Mouse (Mus musculus) thymus, postnatal 14 days (tissue): ENCODE results near the gene Ptprd.

ENCODE experiments used
- DNase-seq: peaks from one replicate; pipeline ENCODE4 v3.0.0; 2021

Ptprd gene

DNA sequence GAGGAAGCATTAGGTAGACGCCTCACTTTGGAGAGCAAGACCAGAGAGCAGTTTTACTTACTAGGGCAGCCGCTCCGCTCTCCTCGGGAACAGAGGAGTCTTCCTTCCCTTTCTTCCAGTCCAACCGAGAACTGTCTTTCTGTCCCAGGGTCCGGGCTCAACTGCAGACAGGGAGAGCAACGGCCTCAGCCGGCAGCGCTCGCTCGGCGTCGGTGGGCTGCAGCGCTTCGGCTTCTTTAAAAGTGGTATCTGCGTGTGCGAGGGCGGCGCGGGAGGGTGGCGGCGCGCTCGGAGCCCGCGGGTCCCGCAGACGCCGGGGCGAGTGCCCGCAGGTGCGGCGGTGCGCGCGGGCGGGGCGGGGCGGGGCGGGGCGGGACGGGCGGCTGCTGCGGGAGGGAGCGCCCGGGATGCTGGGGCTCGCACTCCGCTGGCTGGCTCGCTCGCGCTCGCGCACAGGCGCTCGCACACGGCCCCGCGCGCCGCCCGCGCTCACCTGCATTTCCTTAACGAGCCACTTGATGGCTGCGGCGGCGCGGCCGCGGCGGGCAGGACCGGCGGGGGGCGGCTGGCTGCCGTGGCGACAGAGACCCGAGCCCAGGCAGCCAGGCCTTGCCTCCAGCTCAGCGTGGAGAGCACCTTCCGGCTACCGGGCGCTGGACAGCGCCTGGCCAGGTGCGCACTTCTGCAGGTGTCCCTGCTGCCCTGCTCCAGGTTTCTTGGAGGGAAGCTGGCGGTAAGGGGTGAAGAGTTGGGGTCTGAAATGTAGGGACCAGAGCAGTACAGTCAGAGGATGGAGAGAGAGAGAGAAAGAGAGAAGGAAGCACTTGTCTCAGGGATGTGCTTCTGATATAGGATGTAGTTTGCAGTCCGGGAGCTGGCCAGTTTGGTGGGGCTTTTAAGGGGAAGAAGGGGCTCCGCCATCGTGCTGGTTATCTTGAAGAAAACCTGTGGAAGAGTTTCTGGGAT lies at the start of gene Ptprd:
Gene Ptprd, minus strand, starts transcription at position 433 of the 966 bp plus-strand sequence.
- no peak for DNase-seq

DNA sequence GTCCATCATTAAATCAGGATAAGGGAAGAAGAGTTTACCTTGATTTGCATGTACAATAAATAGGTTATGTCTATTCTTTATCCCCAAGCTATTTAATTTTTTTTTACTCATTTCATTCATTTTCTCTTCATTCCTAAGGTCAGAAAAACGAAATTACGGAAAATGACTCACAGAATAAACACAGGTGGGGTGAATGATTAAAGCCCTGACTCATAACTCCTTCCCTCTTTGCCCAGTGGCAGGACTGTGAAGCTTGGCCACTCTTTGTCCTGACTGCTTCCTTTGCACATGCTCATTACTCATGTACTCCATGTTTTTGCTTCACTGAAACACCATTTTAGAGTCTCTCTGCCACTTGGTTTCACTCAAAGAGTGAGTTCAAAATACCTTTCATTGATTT lies 24.1 kb upstream of the Ptprd start:
- no peak for DNase-seq

DNA sequence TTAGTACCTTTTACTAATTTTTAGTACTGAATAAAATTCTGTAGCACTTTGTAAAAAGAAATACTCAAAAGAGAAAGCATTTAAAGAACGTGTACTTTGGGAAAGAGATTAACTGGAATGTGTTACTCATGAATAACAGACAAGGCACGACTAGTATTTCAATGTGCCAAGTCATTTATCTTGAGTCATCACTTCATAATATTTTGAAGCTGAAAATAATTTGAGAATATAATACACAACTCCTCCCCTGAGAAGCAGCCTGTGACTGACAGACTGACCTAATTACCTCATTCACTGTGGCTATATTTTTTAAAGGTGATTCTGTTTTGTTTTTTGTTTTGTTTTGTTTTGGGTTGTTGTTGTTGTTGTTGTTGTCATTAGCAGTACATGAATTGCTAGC lies 23.6 kb upstream of the Ptprd start:
- DNase-seq, result no peak

DNA sequence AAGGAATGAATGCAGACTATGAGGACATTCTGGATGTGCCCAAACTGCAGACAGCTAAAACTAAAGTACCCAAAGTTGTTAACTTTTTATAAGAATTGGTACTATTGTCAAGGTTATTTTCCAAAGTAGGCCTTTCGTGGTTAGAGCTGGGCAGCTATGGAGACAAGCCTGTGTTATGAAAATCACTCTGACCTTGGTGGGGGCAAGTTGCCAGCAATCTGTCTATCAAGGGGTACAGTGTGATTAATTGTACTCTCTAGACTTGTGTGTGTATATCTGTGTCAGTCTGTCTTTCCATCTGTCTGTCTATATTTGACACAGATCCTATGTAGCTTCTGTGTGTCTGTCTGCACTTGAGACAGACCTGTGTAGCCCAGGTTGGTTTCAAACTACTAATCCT lies 22.9 kb upstream of the Ptprd start:
- DNase-seq, result no peak

DNA sequence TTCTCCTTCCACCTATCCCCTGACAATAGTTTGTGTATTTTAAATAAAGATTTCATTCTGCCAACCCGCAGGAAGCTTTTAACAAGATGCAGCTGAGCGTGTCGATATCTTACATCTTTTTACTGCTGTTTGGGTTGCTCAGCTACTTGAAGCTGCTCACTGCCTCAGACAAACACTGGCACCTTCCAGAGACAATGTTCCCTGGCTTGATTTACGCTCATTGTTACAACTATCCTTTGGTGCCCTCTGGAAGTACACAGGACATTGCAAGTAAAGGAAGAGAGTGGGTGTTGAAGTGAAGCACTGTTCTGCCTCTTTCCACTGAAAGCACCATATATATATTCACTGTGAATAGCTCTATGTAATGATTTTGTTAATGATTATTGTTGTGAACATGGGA lies 2.2 kb upstream of the Ptprd start:
- DNase-seq, result no peak

DNA sequence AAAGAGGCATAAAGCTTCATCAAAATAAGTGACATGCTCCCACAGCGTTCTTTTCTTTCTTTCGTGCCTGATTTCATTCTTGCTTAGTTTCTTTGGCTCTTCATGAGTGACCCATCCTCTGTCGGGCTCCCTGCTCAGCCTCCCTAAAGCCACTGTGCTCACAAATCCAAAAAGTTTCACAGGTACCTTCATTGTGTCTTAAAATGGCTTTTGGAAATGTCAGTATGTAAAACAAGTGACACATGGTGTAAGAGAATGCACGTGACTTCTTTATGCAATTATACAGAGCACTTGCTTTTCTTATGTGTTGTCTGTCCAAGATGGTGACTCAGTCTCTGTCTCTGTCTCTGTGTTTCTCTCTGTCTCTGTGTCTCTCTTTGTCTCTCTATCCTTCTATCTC lies 1.2 kb upstream of the Ptprd start:
- DNase-seq, result no peak

DNA sequence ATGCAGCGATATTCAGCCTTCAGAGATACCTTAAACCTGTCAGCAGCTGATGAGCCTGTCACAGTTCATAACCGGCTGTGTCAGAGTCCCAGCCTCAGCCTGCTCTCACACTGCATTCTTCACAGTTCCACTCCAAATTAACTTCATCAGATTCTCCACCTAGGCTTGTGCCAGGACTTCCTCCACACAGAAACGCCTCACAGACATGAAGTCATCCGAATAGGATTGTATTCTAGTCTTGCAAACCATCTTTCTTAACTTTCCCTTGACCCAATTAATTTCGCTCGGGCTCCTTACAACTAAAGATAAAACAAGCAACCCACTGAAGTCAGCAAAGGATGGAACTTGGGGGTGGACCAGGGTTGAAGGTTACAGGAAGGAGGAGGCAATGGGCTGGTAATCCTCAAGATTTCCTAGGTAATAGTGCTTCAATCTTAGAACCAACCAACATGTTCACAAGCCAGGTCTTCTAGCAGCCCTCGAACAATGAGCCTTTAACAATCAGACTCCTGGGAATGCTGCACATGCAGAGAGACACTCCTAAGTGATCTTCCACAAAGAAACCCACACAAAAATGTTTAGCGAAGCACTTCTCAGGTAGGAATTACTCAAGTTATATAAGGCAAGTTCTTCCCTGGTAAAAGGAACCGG lies 758 bp downstream of the Ptprd start:
- no peak for DNase-seq

DNA sequence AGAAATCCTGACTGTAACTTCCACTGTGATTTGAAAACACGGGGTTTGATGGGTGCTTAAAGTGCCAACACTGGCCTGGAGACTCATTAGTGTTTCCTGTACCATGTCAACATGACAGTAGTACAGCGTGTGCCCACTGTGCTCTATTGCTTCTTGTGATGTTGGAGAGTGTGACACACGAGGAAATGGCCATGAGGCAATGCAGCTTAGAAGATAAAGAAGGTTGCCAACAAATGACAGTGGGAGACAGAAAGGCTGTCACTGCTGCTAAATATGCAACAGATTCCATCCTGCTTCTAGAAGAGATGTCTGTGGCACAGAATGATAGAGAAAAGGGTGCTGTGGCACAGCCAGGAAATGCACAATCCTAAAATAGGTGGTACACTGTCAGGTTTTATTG lies 6.7 kb downstream of the Ptprd start:
- no peak for DNase-seq

DNA sequence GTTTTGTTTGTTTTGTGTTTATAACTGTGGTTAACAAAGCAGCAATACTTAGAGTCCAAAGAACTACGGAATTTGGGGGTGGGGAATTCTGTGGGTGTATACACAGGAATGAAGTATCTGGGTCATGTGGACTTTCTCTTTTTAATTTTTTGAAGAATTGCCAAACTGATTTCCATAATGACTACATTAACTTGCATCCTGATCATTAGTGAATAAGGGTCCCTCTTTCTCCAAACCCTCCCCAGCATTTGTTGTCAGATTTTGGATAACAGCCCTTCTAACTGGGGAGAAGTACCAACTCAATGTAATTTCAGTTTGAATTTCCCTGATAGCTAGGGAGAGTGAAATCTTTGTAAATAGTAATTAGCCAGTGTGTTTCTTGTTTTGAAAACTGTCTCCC lies 43.3 kb downstream of the Ptprd start:
- DNase-seq, result no peak

DNA sequence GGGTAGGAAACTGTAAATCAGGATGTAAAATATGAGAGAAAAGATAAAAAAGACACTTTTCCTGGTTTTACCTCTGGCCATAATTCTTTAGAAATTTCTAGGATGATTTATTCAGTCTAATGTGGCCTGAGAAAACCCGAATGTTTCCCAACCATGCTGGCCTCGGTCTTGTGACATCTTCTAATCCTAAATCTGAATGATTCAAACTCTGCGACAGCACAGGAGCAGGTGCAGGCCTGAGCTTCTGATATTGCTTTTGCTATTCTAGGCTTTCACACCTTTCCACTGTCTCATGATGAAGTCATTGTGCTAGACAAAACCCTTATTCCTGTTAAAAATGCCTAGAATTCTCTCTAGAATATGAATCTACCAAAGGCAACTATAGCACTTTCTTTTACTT lies 51.3 kb downstream of the Ptprd start:
- no peak for DNase-seq

DNA sequence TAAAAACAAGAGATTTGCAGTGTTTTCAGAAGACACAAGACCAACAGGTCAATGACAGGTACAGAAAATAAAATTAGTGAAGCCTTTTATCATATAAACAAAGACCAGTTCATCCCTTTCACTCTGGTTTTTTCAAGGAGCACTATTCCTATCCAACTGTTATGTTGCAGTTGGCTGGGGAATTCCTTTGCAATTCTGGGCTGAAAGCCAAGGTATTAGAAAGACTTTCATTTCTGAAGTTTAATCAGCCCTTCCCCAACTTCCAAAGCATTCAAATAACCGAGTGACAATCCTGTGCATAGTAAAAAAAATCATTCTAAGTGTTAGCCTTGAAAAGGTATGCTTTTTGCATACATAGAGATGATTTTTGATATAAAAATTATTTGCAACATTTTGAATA lies 61.2 kb downstream of the Ptprd start:
- DNase-seq, result no peak

DNA sequence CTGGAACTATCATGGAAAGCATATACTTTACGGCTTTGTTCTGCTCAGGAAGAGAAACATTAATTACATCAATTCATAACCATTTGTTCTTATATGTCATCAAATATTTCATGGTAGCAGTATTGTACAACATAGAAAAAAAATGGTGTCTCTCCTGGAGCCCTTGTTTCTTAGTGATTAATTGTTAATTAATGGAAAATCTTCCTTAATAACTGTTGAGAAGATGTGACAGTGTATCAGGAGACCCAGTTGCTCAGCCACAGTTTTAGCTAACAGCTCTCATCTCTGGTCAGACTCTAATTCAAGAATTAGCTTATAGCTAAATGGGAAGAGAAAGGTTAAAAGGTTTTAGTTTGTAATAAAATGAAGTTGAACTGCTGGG lies 69.0 kb downstream of the Ptprd start:
- DNase-seq, result no peak

DNA sequence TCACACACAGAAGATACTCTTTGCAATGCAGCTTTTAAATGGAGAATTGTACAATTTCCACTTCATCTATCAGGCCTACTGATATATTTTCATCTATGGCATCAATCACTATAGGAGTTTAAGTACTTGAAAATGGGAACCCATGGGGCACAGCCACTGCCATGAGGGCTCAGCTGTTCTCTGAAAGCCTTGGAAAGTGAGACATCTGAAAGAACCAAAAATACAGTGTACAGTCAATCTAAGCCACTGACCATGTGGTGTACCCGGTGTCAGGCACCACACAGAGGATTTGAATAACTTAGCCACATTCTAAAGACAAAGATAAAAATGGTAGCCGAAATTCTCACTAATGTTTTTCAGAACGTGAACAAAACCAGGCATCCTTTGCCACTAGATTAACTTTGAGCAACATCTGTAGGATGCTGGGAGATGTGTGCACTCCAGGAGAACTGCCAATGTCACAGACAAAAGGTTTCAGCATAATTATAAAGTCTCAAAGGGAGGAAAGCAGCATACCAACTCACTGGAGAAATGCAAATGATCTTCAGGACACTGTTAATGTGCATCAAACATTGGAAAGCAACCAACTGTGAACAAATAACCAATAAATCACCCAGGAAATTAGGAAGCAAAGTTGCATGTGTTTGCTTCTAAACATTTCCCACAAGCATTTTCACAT lies 69.5 kb downstream of the Ptprd start:
- no peak for DNase-seq

DNA sequence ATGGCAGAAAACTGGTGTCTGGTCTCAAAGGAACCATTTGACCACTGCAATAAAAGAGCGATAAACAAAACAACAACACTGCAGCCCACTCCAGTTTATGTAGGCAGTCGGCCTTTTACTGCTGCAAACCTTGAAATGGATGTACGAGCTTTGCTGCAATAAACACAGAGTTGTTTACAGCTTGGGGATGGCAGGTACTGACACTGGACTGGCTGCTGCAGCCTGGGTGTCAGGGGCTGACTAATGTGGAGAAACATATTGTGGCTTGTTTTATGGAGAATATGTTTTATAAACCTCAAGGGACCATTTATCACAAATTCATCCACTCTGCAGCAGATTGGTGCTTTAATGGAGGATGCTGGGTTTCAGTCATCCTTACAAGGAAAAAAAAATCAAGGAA lies 100.9 kb downstream of the Ptprd start:
- DNase-seq, result no peak

DNA sequence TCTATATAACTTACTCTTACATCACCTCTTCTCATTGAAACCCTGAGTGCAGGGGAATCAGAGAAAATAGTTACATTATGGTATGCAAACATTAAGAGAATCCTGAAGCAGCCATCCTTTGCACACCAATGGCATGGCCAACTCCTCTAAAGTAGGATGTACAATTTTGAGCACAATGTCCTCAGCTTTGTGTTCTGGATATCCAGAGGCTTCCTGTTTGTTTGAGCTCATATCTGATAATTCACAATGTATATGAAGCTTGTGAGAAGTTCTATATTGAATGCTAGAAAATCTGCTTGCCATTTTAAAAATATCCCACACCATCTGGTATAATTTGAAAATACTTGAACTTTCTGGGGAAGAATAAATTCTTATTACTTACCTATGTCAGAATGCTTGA lies 114.2 kb downstream of the Ptprd start:
- no peak for DNase-seq

DNA sequence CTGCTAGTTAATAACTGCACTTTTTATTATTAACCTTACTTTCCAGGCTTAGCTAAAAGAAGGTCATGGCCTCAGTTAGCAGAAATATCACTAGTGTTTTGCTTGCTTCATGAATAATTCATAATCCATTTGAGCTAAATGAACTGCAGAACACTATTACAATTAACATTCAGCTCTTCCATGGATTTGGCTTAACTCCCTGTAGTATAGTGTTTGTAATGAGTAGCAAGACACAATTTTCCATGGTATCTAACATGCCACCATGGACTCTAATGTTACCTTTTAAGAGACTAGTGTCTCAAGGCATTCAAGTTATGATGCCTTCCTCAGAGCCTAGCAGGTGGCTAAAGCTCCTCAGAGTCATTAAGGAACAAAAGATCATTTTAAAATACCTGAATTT lies 129.0 kb downstream of the Ptprd start:
- no peak for DNase-seq

DNA sequence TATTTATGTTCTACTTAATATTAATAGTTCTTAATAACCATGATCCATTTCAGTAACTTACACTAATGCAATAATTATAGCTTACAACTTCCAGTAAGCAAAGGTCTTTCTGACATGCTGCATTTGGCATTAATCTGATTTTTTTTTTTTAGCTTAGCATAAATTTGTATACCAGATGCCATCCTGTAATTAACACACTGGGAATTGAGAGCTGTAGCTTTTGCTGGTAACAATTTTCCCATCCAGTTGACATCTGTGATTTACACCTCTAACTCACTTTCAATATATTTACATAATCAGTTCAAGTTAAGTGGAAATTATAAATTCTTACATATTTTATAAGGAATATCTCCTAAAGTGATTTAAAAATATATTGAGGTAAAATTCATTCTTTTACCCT lies 134.3 kb downstream of the Ptprd start:
- no peak for DNase-seq

DNA sequence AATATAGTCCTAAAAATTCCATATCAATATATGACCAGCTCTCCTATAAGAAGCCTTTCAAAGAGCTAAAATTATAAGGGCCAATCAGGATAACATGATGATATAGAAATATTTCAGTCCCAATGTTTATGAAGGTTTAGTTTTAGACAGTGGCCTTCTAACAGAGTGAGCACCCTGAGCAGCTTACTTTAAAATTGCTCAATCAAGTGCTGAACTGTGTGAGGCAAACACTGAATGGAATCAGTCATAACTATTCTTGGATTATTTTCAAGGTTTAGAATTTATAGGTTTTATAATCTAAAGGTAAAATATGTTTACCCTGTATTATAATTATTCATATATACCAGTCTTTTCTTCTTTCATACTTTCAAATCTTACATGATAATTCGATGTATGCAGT lies 134.7 kb downstream of the Ptprd start:
- DNase-seq, result no peak

DNA sequence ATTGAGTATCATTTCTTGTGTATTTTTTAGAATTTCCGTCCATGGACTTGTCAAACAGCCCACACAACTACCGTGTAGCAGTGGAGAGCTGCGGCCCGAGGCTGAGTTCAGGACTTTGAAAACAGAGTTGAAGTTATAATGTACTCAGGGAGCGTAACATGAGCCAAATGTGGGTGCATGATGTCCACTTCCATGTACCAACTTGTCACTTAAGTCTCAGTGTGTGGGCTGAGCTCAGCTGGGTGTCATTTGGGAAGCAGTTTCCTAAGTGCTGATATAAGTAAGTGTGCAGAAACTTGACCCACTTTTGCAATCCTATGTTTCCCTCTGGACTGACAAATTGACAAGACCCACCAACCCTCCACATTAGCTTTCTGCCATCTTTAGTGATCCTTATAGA lies 173.4 kb downstream of the Ptprd start:
- DNase-seq, result no peak

DNA sequence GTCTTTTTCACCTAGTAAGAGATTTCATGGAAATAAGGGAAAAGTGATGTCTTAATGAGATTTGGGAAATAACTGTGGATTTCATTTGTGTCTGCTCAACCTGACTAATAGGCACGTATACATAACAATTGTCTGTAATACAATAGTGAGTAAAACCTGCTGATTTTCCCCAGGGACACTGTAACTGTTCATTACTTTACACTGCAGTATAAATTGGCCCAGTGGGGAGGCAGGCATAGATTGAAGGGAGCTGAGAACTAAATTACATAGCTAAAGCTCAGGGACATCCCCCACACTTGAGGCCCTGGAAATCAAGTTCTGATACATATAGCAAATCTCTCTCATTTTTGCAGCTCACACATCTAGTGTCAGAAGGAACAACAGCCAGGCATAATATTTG lies 209.7 kb downstream of the Ptprd start:
- DNase-seq, result no peak

DNA sequence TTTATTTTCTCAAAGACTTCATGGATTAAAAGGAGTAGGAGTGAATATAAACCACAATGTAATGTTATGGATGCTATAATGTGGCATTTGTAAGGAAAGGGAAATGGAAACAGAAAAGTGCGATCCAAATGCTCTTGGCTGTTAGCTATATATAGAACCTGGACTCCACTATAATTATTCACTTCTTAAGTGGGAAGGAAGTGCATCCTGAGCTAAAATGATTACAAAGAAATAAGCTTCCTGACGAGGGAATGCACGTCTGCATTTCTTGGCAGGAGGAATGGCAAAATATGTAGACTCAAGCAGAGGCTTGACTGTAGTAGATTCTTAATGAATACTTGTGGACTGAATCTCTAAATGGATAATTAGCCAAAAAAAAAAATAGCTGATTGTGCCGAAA lies 219.1 kb downstream of the Ptprd start:
- DNase-seq, result no peak

DNA sequence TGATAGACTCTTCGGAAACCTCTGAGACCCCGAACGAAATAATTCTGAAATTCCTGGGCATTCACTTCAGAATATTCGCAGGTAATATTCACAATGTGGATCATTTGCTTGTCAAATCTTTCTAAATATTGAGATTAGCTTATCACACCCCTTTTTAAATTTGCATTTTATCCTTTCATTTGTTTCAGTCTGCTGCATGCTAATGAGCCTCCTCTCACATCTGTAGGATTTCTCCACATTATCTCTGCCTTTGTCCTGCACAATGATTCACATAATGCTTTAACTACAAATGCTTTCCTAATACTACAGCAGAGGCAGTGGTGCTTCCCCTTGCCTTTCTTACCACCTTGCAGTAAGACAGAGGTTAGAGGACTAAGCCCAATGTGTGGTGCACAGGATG lies 229.7 kb downstream of the Ptprd start:
- no peak for DNase-seq

DNA sequence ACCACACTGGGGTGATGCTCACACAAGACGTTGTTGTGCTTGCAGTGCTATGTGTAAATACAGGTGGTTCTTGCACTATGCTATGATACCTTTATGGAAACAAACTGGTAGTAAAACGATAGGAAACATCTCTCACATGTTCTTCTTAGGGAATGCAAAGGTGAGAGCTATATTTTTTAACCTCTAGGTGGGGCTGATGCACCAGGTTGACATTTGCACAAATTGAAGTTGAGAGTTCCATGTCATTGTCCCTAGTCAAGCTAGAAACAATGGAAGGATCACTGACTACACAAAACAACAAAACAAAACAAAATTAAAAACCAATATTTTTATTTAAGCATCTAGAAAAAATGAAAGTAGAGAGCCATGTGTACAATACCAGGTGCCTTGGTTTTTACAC lies 250.1 kb downstream of the Ptprd start:
- DNase-seq, result no peak

DNA sequence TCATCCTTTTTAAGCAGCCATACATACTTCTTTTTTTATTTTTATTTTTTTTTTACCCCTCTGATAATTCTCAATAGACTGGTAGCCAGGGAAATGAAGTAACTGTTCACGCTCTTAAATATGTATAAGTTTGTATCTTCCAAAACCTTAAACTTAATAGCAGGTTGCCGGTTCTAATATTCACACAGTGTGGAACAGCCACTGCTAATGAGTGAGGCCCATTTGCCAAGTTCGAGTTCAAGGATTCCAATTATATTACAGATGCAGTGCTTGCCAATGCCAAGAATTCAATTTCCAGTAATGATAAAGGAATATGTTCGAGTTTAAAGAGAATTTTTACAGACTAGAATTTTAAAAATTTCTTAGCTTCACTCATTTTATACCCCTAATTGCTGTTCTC lies 322.3 kb downstream of the Ptprd start:
- no peak for DNase-seq
